In the genomic region with DNA sequence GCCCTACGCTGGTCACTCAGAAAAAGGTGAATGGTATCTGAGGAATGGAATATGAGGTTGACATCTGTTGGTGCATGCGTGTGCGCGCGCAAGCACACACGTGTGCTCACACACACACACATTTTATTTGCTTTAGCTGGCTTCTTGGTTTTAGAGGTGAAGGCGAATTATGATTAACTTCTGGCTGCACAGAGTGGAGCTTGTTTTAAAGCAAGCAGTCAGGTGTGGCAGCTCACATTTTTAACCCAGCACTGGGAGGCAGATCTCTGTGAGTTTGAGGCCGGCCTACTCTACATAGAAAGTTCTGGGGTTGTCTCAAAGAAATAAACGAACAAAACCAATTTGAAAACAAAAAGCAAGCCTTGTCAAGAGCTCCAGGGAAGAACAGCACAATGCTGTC, we compare ENCODE assay signal across 26 mouse cellular contexts. TPM values are rescaled to one million over a fixed set of nuclear protein-coding genes. Genes with fewer than 3 reads are reported as not detected.
DNase-seq lines count a peak whose midpoint lies in the region; ATAC-seq and TF ChIP-seq lines count a peak whose summit lies in the region.
"Had no signal": no experiment of that assay in that cellular context is flagged by ENCODE, and none has a peak within 500 bp of the region (broad histone marks: within the 10 kb centered on the region; RNA-seq: fewer than 3 reads in every experiment).

No protein-coding gene starts in this region.

- no peak overlapping the region for H3K4me3 ChIP-seq in kidney, adult 2 months (ENCODE audit: insufficient read depth, low read depth, low read length)
- no peak overlapping the region for H3K4me3 ChIP-seq in liver, embryonic 15.5 days (replicated peaks)
- H3K4me3 ChIP-seq in liver, embryonic 11.5 days (ENCODE audit: low read depth, low read length): no peak overlapping the region
- H3K4me3 ChIP-seq in kidney, postnatal 0 days (replicated peaks; ENCODE audit: low read depth, low read length): no peak overlapping the region
- no peak overlapping the region for H3K4me3 ChIP-seq in forebrain, embryonic 10.5 days
- H3K4me3 ChIP-seq: embryonic facial prominence, embryonic 10.5 days; embryonic facial prominence, embryonic 13.5 days; erythroblast, embryonic 14.5 days; forebrain, embryonic 13.5 days; gastrocnemius, adult 2 months; hindbrain, embryonic 12.5 days had no signal

- TF ChIP-seq POLR2A in kidney, adult 2 months (IDR thresholded peaks at IDR 0.05; ENCODE audit: low read depth, low read length): no peak

- no peaks in the 10 kb centered on the region for H3K9me3 ChIP-seq in liver, embryonic 15.5 days (replicated peaks)
- no peaks in the 10 kb centered on the region for H3K9me3 ChIP-seq in liver, embryonic 11.5 days (ENCODE audit: control insufficient read depth, low read length)
- H3K9me3 ChIP-seq in kidney, postnatal 0 days (replicated peaks; ENCODE audit: low read length): no peaks in the 10 kb centered on the region
- no peaks in the 10 kb centered on the region for H3K9me3 ChIP-seq in forebrain, embryonic 10.5 days
- H3K9me3 ChIP-seq: embryonic facial prominence, embryonic 10.5 days; embryonic facial prominence, embryonic 13.5 days; forebrain, embryonic 13.5 days; hindbrain, embryonic 12.5 days had no signal

- H3K27me3 ChIP-seq in kidney, adult 2 months (replicated peaks; ENCODE audit: control insufficient read depth, insufficient read depth, low read length): no peaks in the 10 kb centered on the region
- H3K27me3 ChIP-seq in liver, embryonic 15.5 days: no peaks in the 10 kb centered on the region
- no peaks in the 10 kb centered on the region for H3K27me3 ChIP-seq in liver, embryonic 11.5 days (replicated peaks; ENCODE audit: control insufficient read depth, insufficient read depth, low read length)
- no peaks in the 10 kb centered on the region for H3K27me3 ChIP-seq in kidney, postnatal 0 days (ENCODE audit: insufficient read depth, low read length)
- H3K27me3 ChIP-seq in forebrain, embryonic 10.5 days (ENCODE audit: poor library complexity, severe bottlenecking): no peaks in the 10 kb centered on the region
- H3K27me3 ChIP-seq: embryonic facial prominence, embryonic 13.5 days; forebrain, embryonic 13.5 days; hindbrain, embryonic 12.5 days had no signal

- WGBS in kidney, adult 2 months: 48% methylated on average over 9 of the region's 9 CpGs
- WGBS in liver, embryonic 15.5 days (ENCODE audit: insufficient replicate concordance): 91% methylated on average over 9 of the region's 9 CpGs
- WGBS in liver, embryonic 11.5 days: 96% methylated on average over 9 of the region's 9 CpGs
- WGBS in kidney, postnatal 0 days: 86% methylated on average over 9 of the region's 9 CpGs
- 95% methylated on average over 9 of the region's 9 CpGs for WGBS in forebrain, embryonic 10.5 days

- ATAC-seq in liver, embryonic 15.5 days (ENCODE audit: insufficient read depth): no peak
- ATAC-seq in liver, embryonic 11.5 days (replicated peaks; ENCODE audit: low FRiP score): no peak
- ATAC-seq in kidney, postnatal 0 days (replicated peaks; ENCODE audit: low FRiP score, low read depth): no peak
- ATAC-seq: CD4-positive, CD25-positive, alpha-beta regulatory T cell, adult 4 months; forebrain, embryonic 13.5 days; forebrain, postnatal 0 days had no signal

- H3K4me2 ChIP-seq in liver, embryonic 15.5 days: no peak overlapping the region
- no peak overlapping the region for H3K4me2 ChIP-seq in liver, embryonic 11.5 days
- no peak overlapping the region for H3K4me2 ChIP-seq in kidney, postnatal 0 days (ENCODE audit: low read length)
- H3K4me2 ChIP-seq: embryonic facial prominence, embryonic 13.5 days; forebrain, embryonic 13.5 days; heart, embryonic 11.5 days; hindbrain, embryonic 12.5 days had no signal

- TF ChIP-seq CTCF in kidney, adult 2 months (conservative IDR thresholded peaks at IDR 0.05; ENCODE audit: insufficient read depth, insufficient read length, low read depth, low read length): no peak
- TF ChIP-seq CTCF in kidney, postnatal 0 days (IDR thresholded peaks at IDR 0.05; ENCODE audit: low read depth): no peak

- H3K9ac ChIP-seq in liver, embryonic 15.5 days: no peak overlapping the region
- no peak overlapping the region for H3K9ac ChIP-seq in liver, embryonic 11.5 days (ENCODE audit: low read depth, low read length)
- no peak overlapping the region for H3K9ac ChIP-seq in kidney, postnatal 0 days (ENCODE audit: low read depth, low read length)
- H3K9ac ChIP-seq: embryonic facial prominence, embryonic 13.5 days; forebrain, embryonic 13.5 days; forebrain, postnatal 0 days; hindbrain, embryonic 12.5 days had no signal

- peaks cover 37% of the 10 kb centered on the region for H3K4me1 ChIP-seq in kidney, adult 2 months (ENCODE audit: control insufficient read depth, insufficient read depth, low read length)
- peaks cover 67% of the 10 kb centered on the region for H3K4me1 ChIP-seq in liver, embryonic 15.5 days (replicated peaks)
- peaks cover 28% of the 10 kb centered on the region for H3K4me1 ChIP-seq in liver, embryonic 11.5 days (replicated peaks; ENCODE audit: control insufficient read depth, insufficient read depth, low read length)
- peaks cover 16% of the 10 kb centered on the region for H3K4me1 ChIP-seq in kidney, postnatal 0 days (replicated peaks; ENCODE audit: insufficient read depth, low read length)
- H3K4me1 ChIP-seq in forebrain, embryonic 10.5 days: peaks cover 26% of the 10 kb centered on the region

- H3K36me3 ChIP-seq in kidney, adult 2 months (ENCODE audit: control insufficient read depth, insufficient read depth, low read length): no peaks in the 10 kb centered on the region
- 0 out of 2 replicates have a peak, but pooled peaks cover under 1% of the 10 kb centered on the region for H3K36me3 ChIP-seq in liver, embryonic 15.5 days (replicated peaks)
- H3K36me3 ChIP-seq in liver, embryonic 11.5 days (ENCODE audit: control insufficient read depth, insufficient read depth, low read length): no peaks in the 10 kb centered on the region; the same call in 1 of the 2 replicates
- H3K36me3 ChIP-seq in kidney, postnatal 0 days (ENCODE audit: insufficient read depth, low read length): no peaks in the 10 kb centered on the region
- H3K36me3 ChIP-seq in forebrain, embryonic 10.5 days (replicated peaks): peaks cover 4% of the 10 kb centered on the region; the same call in 1 of the 2 replicates

- H3K27ac ChIP-seq in kidney, adult 2 months (ENCODE audit: insufficient read depth, low read depth, low read length): peak overlapping the region; percentile 61
- H3K27ac ChIP-seq in liver, embryonic 15.5 days (replicated peaks): peak overlapping the region; percentile 35; the same call in 1 of the 2 replicates
- no peak overlapping the region for H3K27ac ChIP-seq in liver, embryonic 11.5 days (ENCODE audit: low read depth, low read length)
- peak overlapping the region; percentile 36; the same call in 1 of the 2 replicates for H3K27ac ChIP-seq in kidney, postnatal 0 days
- H3K27ac ChIP-seq in forebrain, embryonic 10.5 days: no peak overlapping the region
- H3K27ac ChIP-seq: embryonic facial prominence, embryonic 10.5 days; embryonic facial prominence, embryonic 13.5 days; forebrain, embryonic 13.5 days; gastrocnemius, adult 2 months; hindbrain, embryonic 12.5 days had no signal

- peak; percentile 82 for DNase-seq in kidney, adult 2 months
- DNase-seq in kidney, postnatal 10 days: no peak
- no peak for DNase-seq in liver, embryonic 11.5 days (ENCODE audit: low spot score)
- no peak for DNase-seq in kidney, postnatal 0 days (ENCODE audit: low spot score)
- DNase-seq in kidney, postnatal 36 days: peak; percentile 51 to 62
- no peak for DNase-seq in urinary bladder, adult 18-20 months (ENCODE audit: low spot score in 2 of 2)
- no peak for DNase-seq in forebrain, embryonic 10.5 days (ENCODE audit: extremely low spot score, low spot score)
- DNase-seq: adrenal gland, adult 2 months; adrenal gland, postnatal 25 days; cerebellum, adult 11-12 months; cerebellum, adult 8-10 months; cerebellum, postnatal 10 days; cerebellum, postnatal 36 days; embryo, embryonic 11 days; forebrain, postnatal 0 days; gastrocnemius, adult 2 months; gastrocnemius, postnatal 14 days; heart, adult 11 months had no signal

RNA-seq across cellular contexts. Expression of gene Cisd1, which starts 3.5 kb away (rescaled TPM):
- polyA plus RNA-seq in kidney, adult 2 months (2012; rRNA removed): 299 and 319 TPM in 2 replicates
- 60.6 and 66.3 TPM in 2 replicates for polyA plus RNA-seq in liver, embryonic 15.5 days (2015; fragmentation: Nextera tagmentation; extraction: Ambion mirVana)
- 129 TPM in 2 replicates for polyA plus RNA-seq in liver, embryonic 11.5 days (2014; fragmentation: Nextera tagmentation; extraction: Ambion mirVana)
- polyA plus RNA-seq in kidney, postnatal 0 days (2015; fragmentation: Nextera tagmentation; extraction: Ambion mirVana): 300 and 305 TPM in 2 replicates
- 138 TPM in 2 replicates for polyA plus RNA-seq in forebrain, embryonic 10.5 days (2016; fragmentation: Nextera tagmentation; extraction: Ambion mirVana)

RNA-seq across cellular contexts. Expression of gene Ipmk, which starts 6.3 kb away (rescaled TPM):
- polyA plus RNA-seq in kidney, adult 2 months (2012; rRNA removed): 31.1 and 34.6 TPM in 2 replicates
- polyA plus RNA-seq in liver, embryonic 15.5 days (2015; fragmentation: Nextera tagmentation; extraction: Ambion mirVana): 8.3 and 9.1 TPM in 2 replicates
- polyA plus RNA-seq in liver, embryonic 11.5 days (2014; fragmentation: Nextera tagmentation; extraction: Ambion mirVana): 18.2 and 21.0 TPM in 2 replicates
- 16.1 and 17.5 TPM in 2 replicates for polyA plus RNA-seq in kidney, postnatal 0 days (2015; fragmentation: Nextera tagmentation; extraction: Ambion mirVana)
- polyA plus RNA-seq in forebrain, embryonic 10.5 days (2016; fragmentation: Nextera tagmentation; extraction: Ambion mirVana): 21.1 TPM in 2 replicates

RNA-seq across cellular contexts. Expression of gene Ube2d1, which starts 56.2 kb away (rescaled TPM):
- 23.8 and 26.7 TPM in 2 replicates for polyA plus RNA-seq in kidney, adult 2 months (2012; rRNA removed)
- 6.6 and 6.7 TPM in 2 replicates for polyA plus RNA-seq in liver, embryonic 15.5 days (2015; fragmentation: Nextera tagmentation; extraction: Ambion mirVana)
- polyA plus RNA-seq in liver, embryonic 11.5 days (2014; fragmentation: Nextera tagmentation; extraction: Ambion mirVana): 34.7 and 41.6 TPM in 2 replicates
- polyA plus RNA-seq in kidney, postnatal 0 days (2015; fragmentation: Nextera tagmentation; extraction: Ambion mirVana): 56.4 and 58.0 TPM in 2 replicates
- 92.5 and 95.1 TPM in 2 replicates for polyA plus RNA-seq in forebrain, embryonic 10.5 days (2016; fragmentation: Nextera tagmentation; extraction: Ambion mirVana)
- polyA plus RNA-seq: erythroblast, embryonic 14.5 days had no signal

Comparison
In these comparisons a context has a peak if more than half of its experiments do, and no peak if none do; other contexts are left out.
1. DNase-seq: peak in kidney, adult 2 months (single experiment) and kidney, postnatal 36 days (2 of 2); none in kidney, postnatal 10 days (single experiment), liver, embryonic 11.5 days (single experiment), kidney, postnatal 0 days (single experiment), urinary bladder, adult 18-20 months (0 of 2) and forebrain, embryonic 10.5 days (single experiment).
2. H3K27ac ChIP-seq: peak in kidney, adult 2 months (single experiment), liver, embryonic 15.5 days (single experiment) and kidney, postnatal 0 days (single experiment); none in liver, embryonic 11.5 days (single experiment) and forebrain, embryonic 10.5 days (single experiment).